Mouse (Mus musculus) stomach, embryonic 15.5 days (tissue): ENCODE results near the gene Glg1. TPM values are rescaled to one million over a fixed set of nuclear protein-coding genes. Genes with fewer than 3 reads are reported as not detected.
"Not testable (repeated sequence)": the region's sequence is repeated elsewhere in the genome, so short reads cannot be mapped to it uniquely, and the experiment has no call there.

Source experiments
- ATAC-seq: fragments of 200-750 bp; cut with Nextera tagmentation; 2 replicates; pipeline ENCODE4 v1.8.0; 2017; ENCODE audit warnings: low read depth, moderate number of reproducible peaks, moderate TSS enrichment; ENCODE audit not compliant: insufficient read depth, low FRiP score
- H3K27ac ChIP-seq: fragments of 300-500 bp; sonication (generic); 2 replicates; pipeline ENCODE4 v1.5.1; 2015; ENCODE audit warnings: mild to moderate bottlenecking, inconsistent platforms
- H3K27me3 ChIP-seq: fragments of 300-500 bp; sonication (generic); replicated peaks from 2 replicates; pipeline ENCODE4 v1.6.1; 2015; ENCODE audit warnings: inconsistent platforms
- H3K36me3 ChIP-seq: fragments of 300-500 bp; sonication (generic); 2 replicates; pipeline ENCODE4 v1.6.1; 2015; ENCODE audit warnings: inconsistent platforms
- H3K4me1 ChIP-seq: fragments of 300-500 bp; sonication (generic); 2 replicates; pipeline ENCODE4 v1.6.1; 2015; ENCODE audit warnings: inconsistent platforms
- H3K4me2 ChIP-seq: fragments of 300-500 bp; sonication (generic); 2 replicates; pipeline ENCODE4 v1.6.1; 2015; ENCODE audit warnings: mild to moderate bottlenecking, inconsistent platforms
- H3K4me3 ChIP-seq: fragments of 300-500 bp; sonication (generic); replicated peaks from 2 replicates; pipeline ENCODE4 v1.5.1; 2015; ENCODE audit warnings: inconsistent platforms
- H3K9ac ChIP-seq: fragments of 300-500 bp; sonication (generic); 2 replicates; pipeline ENCODE4 v1.6.1; 2015; ENCODE audit warnings: inconsistent platforms
- H3K9me3 ChIP-seq: fragments of 300-500 bp; sonication (generic); 2 replicates; pipeline ENCODE4 v1.6.1; 2016; ENCODE audit warnings: inconsistent platforms
- WGBS: fragments of 180-500 bp; shearing (Covaris S2); methylation state at CpG from one replicate; pipeline ENCODE4 v1.1.7; 2015; 5-methylcytosine and 5-hydroxymethylcytosine counted together
- polyA plus RNA-seq: library from polyadenylated mRNA; unstranded; fragments of >200 nt; fragmentation: Nextera tagmentation; extraction: Ambion mirVana; gene quantifications from 2 replicates; pipeline ENCODE4 v1.2.1, GENCODE M21; 2015

Glg1 gene
- polyA plus RNA-seq, result 63.4 and 63.7 TPM in 2 replicates

DNA sequence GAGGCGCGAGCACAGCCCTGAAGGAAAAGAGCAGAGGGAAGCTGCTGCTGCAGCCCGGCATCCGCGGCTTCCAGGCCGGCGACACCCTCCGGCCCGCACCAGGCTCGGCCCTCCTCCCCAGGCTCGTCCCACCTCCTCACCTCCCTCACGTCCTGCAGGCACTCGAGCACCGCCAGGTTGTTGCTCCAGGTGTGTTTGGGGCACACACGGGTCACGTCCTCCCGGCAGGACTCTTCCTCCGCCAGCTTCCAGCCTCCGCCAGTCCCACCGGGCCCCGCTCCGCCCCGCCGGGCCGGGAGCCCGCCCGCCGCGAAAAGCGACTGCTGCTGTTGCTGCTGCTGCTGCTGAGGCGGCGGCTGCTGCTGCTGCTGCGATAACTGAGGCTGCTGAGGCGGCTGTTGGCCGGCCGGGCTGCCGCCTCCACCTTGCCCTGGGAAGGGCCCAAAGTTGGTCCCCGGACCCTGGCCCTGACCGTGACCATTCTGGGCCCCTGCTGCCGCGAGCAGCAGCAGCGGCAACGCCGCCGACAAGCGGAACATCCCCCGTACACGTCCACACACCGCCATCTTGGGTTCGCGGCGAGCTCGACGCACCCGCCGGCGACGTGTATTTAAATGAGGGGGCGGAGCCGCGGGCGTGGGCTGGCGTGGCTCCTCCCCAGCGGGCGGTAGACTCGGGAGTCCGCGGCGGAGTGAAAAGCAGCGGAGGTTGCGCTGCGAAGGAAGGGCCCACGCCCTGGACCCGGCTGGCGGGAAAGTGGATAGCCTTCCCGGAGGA lies at the start of gene Glg1:
Glg1 (minus strand) TSS at position 586 of the 777 bp plus-strand sequence.
- peak; percentile 95 for ATAC-seq
- Histone ChIP-seq H3K4me2 (peak within 1 kb of the TSS; percentile 51), H3K9me3 (no peaks in the 10 kb centered on the region), H3K9ac (peak within 1 kb of the TSS; percentile 96), H3K36me3 (0 out of 2 replicates have a peak, but pooled peaks cover 4% of the 10 kb centered on the region), H3K4me3 (peak within 1 kb of the TSS; percentile 89), H3K4me1 (peaks cover 6% of the 10 kb centered on the region; the same call in 1 of the 2 replicates), H3K27ac (peak within 1 kb of the TSS; percentile 99), H3K27me3 (no peaks in the 10 kb centered on the region)
- under 1% methylated on average over 75 of the region's 76 CpGs for WGBS

DNA sequence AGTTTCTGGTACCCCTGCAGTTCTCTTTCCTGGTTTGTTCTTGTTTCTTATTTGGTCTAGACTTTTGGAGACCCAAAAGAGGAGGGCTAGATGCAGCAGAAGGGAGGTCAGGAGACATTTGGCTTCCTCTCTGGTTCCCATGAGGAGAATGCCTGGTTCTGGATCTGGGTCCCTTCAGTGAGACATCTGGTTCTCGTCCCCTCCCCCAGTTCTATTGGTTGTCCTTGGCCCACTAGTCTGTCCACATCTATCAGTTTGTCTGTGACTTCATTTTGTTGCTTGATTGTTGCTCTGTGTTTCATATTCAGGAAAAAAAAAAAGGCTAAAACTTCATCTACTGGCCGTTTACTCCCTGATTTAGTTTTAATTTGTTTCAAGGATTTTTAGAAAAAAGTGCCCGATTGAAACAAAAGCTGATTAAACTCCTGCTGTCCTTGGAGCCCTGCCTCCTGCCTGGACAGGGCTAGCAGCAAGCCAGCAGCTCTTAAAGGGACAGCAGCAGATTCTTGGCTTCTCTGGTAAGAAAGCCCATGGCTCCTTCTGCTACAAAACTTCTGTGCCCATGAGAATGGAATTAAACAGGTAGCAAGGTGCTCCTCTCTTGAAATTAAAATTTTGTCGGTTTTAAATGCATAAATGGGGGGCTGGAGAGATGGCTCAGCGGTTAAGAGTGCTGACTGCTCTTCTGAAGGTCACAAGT lies 46.2 kb upstream of the Glg1 start:
- H3K4me2 ChIP-seq, result no peak overlapping the region
- H3K36me3 ChIP-seq, result no peaks in the 10 kb centered on the region
- no peaks in the 10 kb centered on the region for H3K4me1 ChIP-seq
- H3K9me3 ChIP-seq, result no peaks in the 10 kb centered on the region
- WGBS, result 29% methylated on average over 5 of the region's 5 CpGs
- no peak overlapping the region for H3K27ac ChIP-seq
- no peak overlapping the region for H3K9ac ChIP-seq
- ATAC-seq, result no peak
- no peak overlapping the region for H3K4me3 ChIP-seq
- no peaks in the 10 kb centered on the region for H3K27me3 ChIP-seq

DNA sequence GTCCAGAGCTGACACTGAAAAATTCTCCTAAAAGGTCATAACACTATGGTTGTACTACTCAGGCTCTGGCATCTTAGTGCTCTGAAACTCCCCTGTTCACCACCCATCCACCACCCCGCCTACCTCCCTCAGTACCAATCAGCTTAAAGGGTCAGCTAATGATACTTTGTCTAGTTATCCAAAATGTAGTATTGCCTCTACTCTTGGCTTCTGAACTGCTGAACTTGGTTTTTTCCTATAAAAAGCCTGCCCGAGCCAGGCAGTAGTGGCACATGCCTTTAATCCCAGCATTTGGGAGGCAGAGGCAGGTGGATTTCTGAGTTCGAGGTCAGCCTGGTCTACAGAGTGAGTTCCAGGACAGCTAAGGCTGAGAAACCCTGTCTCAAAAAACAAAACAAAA lies 45.3 kb upstream of the Glg1 start:
- 0 out of 2 replicates have a peak, but pooled peaks cover under 1% of the 10 kb centered on the region for H3K4me1 ChIP-seq
- no peak overlapping the region for H3K4me3 ChIP-seq
- H3K36me3 ChIP-seq, result no peaks in the 10 kb centered on the region
- H3K27ac ChIP-seq, result no peak overlapping the region
- H3K4me2 ChIP-seq, result no peak overlapping the region
- 87% methylated on average over 3 of the region's 3 CpGs for WGBS
- no peaks in the 10 kb centered on the region for H3K9me3 ChIP-seq
- no peak for ATAC-seq
- no peaks in the 10 kb centered on the region for H3K27me3 ChIP-seq
- H3K9ac ChIP-seq, result no peak overlapping the region

DNA sequence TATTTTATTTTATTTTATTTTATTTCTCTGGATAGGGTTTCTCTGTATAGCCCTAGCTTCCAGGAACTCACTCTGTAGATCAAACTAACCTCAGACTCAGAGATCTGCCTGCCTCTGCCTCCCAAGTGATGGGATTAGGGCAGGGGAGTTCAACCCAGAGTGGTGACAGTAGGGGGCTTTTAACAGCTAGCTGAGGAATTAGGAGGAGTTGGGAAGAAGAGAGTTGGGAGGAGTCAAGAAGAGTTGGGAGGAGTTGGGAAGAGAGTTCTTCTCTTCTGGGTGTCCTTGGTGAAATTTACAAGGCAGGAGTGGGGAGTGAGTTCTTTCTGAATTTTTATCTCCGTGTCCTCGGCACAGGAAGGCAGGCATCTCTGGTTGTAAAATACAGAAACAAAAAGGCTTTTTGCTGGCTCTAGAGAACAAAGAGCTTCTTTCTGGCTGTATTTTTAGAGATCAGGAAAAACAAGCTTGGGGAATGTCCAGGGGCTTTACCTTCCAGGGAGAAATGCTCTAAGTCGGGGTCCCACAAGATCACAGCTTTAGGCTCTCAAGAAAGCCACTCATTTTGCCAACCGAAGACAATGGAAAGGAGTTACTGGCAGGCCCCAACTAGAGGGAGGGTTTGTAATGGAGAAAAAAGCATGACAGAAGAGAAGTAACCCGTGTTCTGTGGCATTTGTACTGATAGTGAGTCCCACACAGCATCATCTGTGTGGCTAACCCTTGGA lies 44.2 kb upstream of the Glg1 start:
- H3K4me3 ChIP-seq, H3K4me2 ChIP-seq, H3K4me1 ChIP-seq, H3K9ac ChIP-seq, H3K9me3 ChIP-seq, H3K36me3 ChIP-seq, H3K27me3 ChIP-seq, ATAC-seq, H3K27ac ChIP-seq: not testable (repeated sequence)
- 78% methylated on average over 5 of the region's 5 CpGs for WGBS

DNA sequence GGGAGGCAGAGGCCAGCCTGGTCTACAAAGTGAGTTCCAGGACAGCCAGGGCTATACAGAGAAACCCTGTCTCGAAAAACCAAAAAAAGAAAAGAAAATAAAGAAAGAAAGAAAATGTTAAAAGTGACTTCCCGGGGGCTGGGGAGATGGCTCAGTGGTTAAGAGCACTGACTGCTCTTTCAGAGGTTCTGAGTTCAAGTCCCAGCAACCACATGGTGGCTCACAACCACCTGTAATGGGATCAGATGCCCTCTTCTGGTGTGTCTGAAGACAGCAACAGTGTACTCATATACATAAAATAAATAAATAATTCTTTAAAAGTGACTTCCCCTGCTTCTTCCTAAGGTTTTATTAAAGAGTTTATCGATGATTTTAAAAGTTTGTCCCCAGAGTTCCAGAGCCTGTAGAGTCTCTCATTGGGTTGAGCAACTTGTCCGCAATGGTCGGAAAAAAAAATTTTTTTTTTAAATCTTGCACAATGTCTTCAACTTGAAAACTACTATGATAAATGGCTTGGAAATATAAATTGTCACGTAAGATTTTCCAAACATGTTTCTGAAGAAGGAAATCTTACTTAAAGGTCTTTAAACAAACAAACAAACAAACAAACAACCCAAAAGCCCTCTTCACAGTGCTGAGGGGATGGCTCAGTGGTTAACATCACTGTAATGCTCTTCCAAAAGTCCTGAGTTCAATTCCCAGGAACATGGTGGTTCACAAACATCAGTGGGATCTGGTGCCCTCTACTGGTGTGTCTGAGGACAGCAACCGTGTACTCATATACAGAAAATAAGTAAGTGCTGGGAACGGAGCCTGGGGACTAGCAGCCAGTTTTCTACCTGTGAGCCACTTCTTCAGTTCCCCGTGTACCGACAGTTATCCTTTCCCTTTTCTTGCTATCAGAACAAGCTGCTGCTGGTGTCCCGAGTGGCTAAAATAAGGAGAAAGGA lies 41.9 kb upstream of the Glg1 start:
- H3K4me2 ChIP-seq, result peak overlapping the region; percentile 55
- 0 out of 2 replicates have a peak, but pooled peaks cover 3% of the 10 kb centered on the region for H3K36me3 ChIP-seq
- no peaks in the 10 kb centered on the region for H3K27me3 ChIP-seq
- H3K9ac ChIP-seq, result no peak overlapping the region
- WGBS, result 61% methylated on average over 11 of the region's 11 CpGs
- peak overlapping the region; percentile 67 for H3K27ac ChIP-seq
- peaks cover 8% of the 10 kb centered on the region; the same call in 1 of the 2 replicates for H3K4me1 ChIP-seq
- no peak for ATAC-seq
- H3K4me3 ChIP-seq, result peak overlapping the region; percentile 94
- H3K9me3 ChIP-seq, result no peaks in the 10 kb centered on the region

DNA sequence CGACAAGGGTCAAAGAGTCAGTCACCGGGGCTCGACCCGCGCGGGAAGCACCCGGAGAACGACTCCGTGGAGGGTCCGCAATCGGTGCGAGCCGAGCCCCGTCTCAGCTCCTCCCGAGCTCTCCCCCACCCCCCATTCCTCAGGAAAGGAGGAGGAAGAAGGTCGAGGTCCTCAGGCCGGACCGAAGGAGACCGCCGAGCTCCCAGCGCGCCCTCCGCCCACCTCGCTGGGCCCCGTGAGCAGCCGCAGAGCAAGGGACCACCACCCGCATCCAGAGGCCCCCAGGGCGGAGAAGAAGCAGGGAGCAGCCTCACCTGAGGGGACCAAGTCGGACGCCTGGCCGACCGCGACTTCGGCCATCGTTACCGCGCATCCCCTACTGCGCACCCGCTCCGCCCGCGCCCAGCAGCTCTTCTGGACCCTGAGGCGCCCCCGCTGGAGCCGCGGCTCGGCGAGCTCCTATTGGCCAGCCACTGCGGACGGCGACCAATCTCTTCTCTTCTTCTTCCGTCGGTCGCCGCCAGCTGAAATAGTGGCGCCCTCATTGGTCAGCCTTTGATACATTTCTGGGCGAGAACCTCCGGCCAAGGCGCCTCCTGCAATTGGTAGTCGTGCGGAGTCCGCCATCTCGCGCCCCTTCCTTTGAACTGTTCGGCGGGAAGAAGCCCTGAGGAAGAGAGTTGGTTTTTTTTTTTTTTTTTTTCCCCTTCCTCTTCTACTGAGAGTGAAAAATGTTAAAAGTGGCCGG lies 41.0 kb upstream of the Glg1 start, which contains the start of gene Rfwd3:
Rfwd3 (minus strand) TSS at position 402 of the 748 bp plus-strand sequence.
- Histone ChIP-seq H3K9me3 (no peaks in the 10 kb centered on the region), H3K4me1 (peaks cover 8% of the 10 kb centered on the region; the same call in 1 of the 2 replicates), H3K27me3 (no peaks in the 10 kb centered on the region), H3K27ac (peak within 1 kb of the TSS; percentile 95), H3K9ac (peak within 1 kb of the TSS; percentile 87), H3K4me2 (peak within 1 kb of the TSS; percentile 64), H3K4me3 (peak within 1 kb of the TSS; percentile 94), H3K36me3 (peaks cover 10% of the 10 kb centered on the region; the same call in 1 of the 2 replicates)
- 0% methylated on average over 64 of the region's 67 CpGs for WGBS
- ATAC-seq, result peak; percentile 99

DNA sequence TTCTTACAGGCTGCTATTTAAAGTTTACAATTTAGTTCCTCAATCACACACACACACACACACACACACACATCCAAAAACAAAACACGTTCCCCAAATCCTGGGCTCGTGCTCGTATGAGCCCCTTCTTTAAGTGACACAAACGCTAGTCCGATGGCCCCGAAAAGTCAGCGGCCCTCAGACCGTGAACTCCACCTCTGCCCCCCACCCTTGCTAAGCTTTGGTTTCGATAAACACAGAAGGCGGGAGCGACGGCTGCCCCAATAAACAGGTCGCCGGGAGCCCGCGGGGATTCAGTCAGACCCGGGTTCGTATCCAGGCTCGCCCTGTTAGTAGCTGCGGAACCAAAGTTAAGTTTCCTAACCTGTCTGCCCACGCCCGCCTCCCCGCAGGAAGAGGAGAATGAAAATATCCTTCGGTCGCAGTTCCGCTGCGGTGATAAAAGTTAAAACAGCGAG lies 40.4 kb upstream of the Glg1 start:
- peak overlapping the region; percentile 94 for H3K4me3 ChIP-seq
- peaks cover 11% of the 10 kb centered on the region for H3K36me3 ChIP-seq
- peak overlapping the region; percentile 95 for H3K27ac ChIP-seq
- no peaks in the 10 kb centered on the region for H3K9me3 ChIP-seq
- H3K4me2 ChIP-seq, result peak overlapping the region; percentile 64
- under 1% methylated on average over 28 of the region's 28 CpGs for WGBS
- H3K27me3 ChIP-seq, result no peaks in the 10 kb centered on the region
- H3K9ac ChIP-seq, result peak overlapping the region; percentile 87
- no peak; the same call in 1 of the 2 replicates for ATAC-seq
- H3K4me1 ChIP-seq, result peaks cover 8% of the 10 kb centered on the region; the same call in 1 of the 2 replicates

DNA sequence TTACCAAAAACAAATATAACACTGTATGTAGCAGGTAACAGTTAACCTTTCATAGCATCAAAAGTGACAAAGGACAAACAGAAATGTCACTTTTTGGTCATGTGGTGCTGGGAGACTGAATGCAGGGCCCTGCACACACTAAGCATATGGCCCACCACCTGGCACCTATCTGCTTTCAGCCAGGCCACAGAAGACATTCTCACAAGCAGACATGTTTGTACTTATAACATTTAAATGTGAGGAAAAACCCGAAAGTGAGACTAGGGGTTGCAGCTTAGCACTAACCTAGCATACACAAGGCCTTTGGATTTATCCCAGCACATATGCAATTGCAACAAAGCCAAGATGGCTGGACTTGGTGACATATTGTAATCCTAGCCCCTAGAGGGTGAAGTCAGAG lies 39.0 kb upstream of the Glg1 start:
- H3K4me2 ChIP-seq, result peak overlapping the region; percentile 32; the same call in 1 of the 2 replicates
- peaks cover 15% of the 10 kb centered on the region for H3K36me3 ChIP-seq
- no peaks in the 10 kb centered on the region for H3K27me3 ChIP-seq
- WGBS, result 80% methylated on average over 1 of the region's 1 CpGs
- no peak overlapping the region for H3K4me3 ChIP-seq
- no peak overlapping the region for H3K9ac ChIP-seq
- H3K4me1 ChIP-seq, result peaks cover 8% of the 10 kb centered on the region; the same call in 1 of the 2 replicates
- no peak for ATAC-seq
- no peak overlapping the region for H3K27ac ChIP-seq
- H3K9me3 ChIP-seq, result no peaks in the 10 kb centered on the region

DNA sequence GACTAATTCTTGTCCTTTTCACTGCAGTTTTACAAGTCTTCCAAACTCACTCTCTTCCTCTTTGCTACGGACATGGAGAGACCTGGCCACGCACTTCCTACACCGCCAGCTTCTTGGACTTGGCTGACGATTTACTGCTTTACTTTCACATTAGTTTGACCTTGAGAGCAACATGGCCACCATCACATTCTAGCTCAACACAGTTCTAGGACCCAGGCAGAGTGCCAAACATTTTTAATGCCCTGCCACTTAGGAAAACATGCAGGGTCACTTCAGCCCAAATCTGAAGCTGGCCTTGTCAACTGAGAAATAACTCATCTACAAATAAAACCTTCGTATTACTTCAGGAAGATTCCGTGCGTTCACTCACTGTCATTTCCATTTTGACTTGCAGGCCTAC lies 32.7 kb upstream of the Glg1 start:
- Histone ChIP-seq H3K27me3 (no peaks in the 10 kb centered on the region), H3K4me2 (no peak overlapping the region), H3K27ac (no peak overlapping the region), H3K36me3 (peaks cover 54% of the 10 kb centered on the region), H3K9ac (no peak overlapping the region), H3K4me3 (no peak overlapping the region), H3K4me1 (no peaks in the 10 kb centered on the region), H3K9me3 (no peaks in the 10 kb centered on the region)
- ATAC-seq, result no peak
- WGBS, result 89% methylated on average over 7 of the region's 7 CpGs

DNA sequence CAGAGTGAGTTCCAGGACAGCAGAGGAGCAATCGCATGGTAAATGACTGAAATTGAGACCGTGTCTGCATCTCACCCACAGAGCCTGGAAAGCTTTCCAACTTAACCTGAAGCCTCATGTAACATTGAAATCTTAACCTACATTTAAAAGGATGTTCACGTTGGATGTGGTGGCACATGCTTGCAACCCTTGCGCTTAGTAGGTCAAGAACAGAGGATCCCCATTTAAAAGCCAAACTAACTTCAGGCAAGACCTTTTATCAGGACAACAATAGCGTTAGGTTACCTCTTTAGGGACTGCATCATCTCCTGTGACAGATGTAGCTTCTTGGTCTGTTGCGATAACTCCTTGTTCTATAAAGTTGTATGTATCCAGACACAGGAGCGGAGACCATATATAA lies 31.6 kb upstream of the Glg1 start:
- H3K4me3 ChIP-seq, result no peak overlapping the region
- no peaks in the 10 kb centered on the region for H3K9me3 ChIP-seq
- 98% methylated on average over 7 of the region's 7 CpGs for WGBS
- no peak overlapping the region for H3K4me2 ChIP-seq
- H3K27me3 ChIP-seq, result no peaks in the 10 kb centered on the region
- no peak overlapping the region for H3K27ac ChIP-seq
- no peaks in the 10 kb centered on the region for H3K4me1 ChIP-seq
- no peak for ATAC-seq
- H3K36me3 ChIP-seq, result peaks cover 61% of the 10 kb centered on the region
- no peak overlapping the region for H3K9ac ChIP-seq
